In the genomic region with DNA sequence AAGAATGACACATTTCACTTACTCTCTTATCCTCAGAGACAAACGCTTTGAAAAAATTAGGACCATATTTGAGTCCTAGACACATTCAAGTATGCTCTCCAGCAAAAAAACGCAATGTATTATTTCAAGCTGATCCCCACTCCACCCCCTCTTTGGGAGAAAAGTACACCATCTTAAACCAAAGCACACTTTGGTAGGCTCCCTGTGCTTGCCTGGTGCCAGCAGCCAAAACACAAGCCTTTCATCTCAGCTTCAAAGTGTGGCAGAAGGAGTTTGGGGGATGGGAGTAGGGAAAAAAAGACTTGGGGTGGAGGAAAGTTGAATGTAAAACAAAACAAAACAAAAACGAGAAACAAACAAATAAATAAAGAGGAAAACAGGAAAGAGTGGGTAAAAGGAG, we compare ENCODE assay signal across 10 mouse cellular contexts.
DNase-seq lines count a peak whose midpoint lies in the region; ATAC-seq and TF ChIP-seq lines count a peak whose summit lies in the region.
"Had no signal": no experiment of that assay in that cellular context is flagged by ENCODE, and none has a peak within 500 bp of the region (broad histone marks: within the 10 kb centered on the region; RNA-seq: fewer than 3 reads in every experiment).

No protein-coding gene starts in this region.

- H3K27ac ChIP-seq in lung, embryonic 14.5 days (ENCODE audit: low read depth): no peak overlapping the region
- peak overlapping the region; percentile 45 for H3K27ac ChIP-seq in embryonic fibroblast, embryonic 13.5 days (ENCODE audit: insufficient read depth, low read length)
- no peak overlapping the region for H3K27ac ChIP-seq in hindbrain, embryonic 16.5 days (ENCODE audit: low read depth, low read length)
- 0 out of 2 replicates have a peak overlapping the region, but pooled peaks have one; percentile 62 for H3K27ac ChIP-seq in neural tube, embryonic 13.5 days (replicated peaks)

- H3K4me2 ChIP-seq in lung, embryonic 14.5 days: peak overlapping the region; percentile 56
- H3K4me2 ChIP-seq in hindbrain, embryonic 16.5 days (ENCODE audit: low read length): peak overlapping the region; percentile 55
- H3K4me2 ChIP-seq in neural tube, embryonic 13.5 days: peak overlapping the region; percentile 52

- no peak for TF ChIP-seq CTCF in lung, embryonic 14.5 days (IDR thresholded peaks at IDR 0.05; ENCODE audit: low read depth)
- TF ChIP-seq CTCF in embryonic fibroblast, embryonic 13.5 days (IDR thresholded peaks at IDR 0.05; ENCODE audit: borderline replicate concordance, insufficient read depth, low read length): no peak

- H3K9me3 ChIP-seq in lung, embryonic 14.5 days (ENCODE audit: low read depth, low read length): no peaks in the 10 kb centered on the region
- no peaks in the 10 kb centered on the region for H3K9me3 ChIP-seq in hindbrain, embryonic 16.5 days (ENCODE audit: control insufficient read depth, low read length)
- no peaks in the 10 kb centered on the region for H3K9me3 ChIP-seq in neural tube, embryonic 13.5 days
- H3K9me3 ChIP-seq: G1E had no signal

- TF ChIP-seq POLR2A in embryonic fibroblast, embryonic 13.5 days (IDR thresholded peaks at IDR 0.05; ENCODE audit: low read depth, low read length): no peak

- H3K36me3 ChIP-seq in lung, embryonic 14.5 days (ENCODE audit: insufficient read depth): no peaks in the 10 kb centered on the region
- H3K36me3 ChIP-seq in hindbrain, embryonic 16.5 days (ENCODE audit: control insufficient read depth, insufficient read depth, low read length): no peaks in the 10 kb centered on the region
- H3K36me3 ChIP-seq in neural tube, embryonic 13.5 days: no peaks in the 10 kb centered on the region
- H3K36me3 ChIP-seq: G1E had no signal

- no peaks in the 10 kb centered on the region for H3K27me3 ChIP-seq in lung, embryonic 14.5 days (ENCODE audit: insufficient read depth, low read length)
- H3K27me3 ChIP-seq in hindbrain, embryonic 16.5 days (replicated peaks; ENCODE audit: control insufficient read depth, insufficient read depth, low read length): no peaks in the 10 kb centered on the region
- H3K27me3 ChIP-seq in neural tube, embryonic 13.5 days: no peaks in the 10 kb centered on the region

- no peak overlapping the region for H3K4me3 ChIP-seq in lung, embryonic 14.5 days (ENCODE audit: low read depth, low read length)
- H3K4me3 ChIP-seq in embryonic fibroblast, embryonic 13.5 days (ENCODE audit: insufficient read depth, low read length): no peak overlapping the region
- H3K4me3 ChIP-seq in hindbrain, embryonic 16.5 days (ENCODE audit: low read length): peak overlapping the region; percentile 28; the same call in 1 of the 2 replicates
- H3K4me3 ChIP-seq in neural tube, embryonic 13.5 days: peak overlapping the region; percentile 19; the same call in 1 of the 2 replicates

- H3K4me1 ChIP-seq in lung, embryonic 14.5 days (ENCODE audit: insufficient read depth): peaks cover 8% of the 10 kb centered on the region; the same call in 1 of the 2 replicates
- H3K4me1 ChIP-seq in embryonic fibroblast, embryonic 13.5 days (ENCODE audit: control insufficient read depth, insufficient read depth, low read length): peaks cover 4% of the 10 kb centered on the region; the same call in 1 of the 2 replicates
- peaks cover 4% of the 10 kb centered on the region for H3K4me1 ChIP-seq in hindbrain, embryonic 16.5 days (ENCODE audit: control insufficient read depth, insufficient read depth, low read depth, low read length)
- peaks cover 13% of the 10 kb centered on the region for H3K4me1 ChIP-seq in neural tube, embryonic 13.5 days (replicated peaks)

- ATAC-seq in lung, embryonic 14.5 days (ENCODE audit: insufficient read depth): no peak
- ATAC-seq in hindbrain, embryonic 16.5 days: 0 out of 2 replicates have a peak, but pooled peaks have one; percentile 40
- ATAC-seq in neural tube, embryonic 13.5 days (ENCODE audit: low read depth): peak; percentile 78
- no peak for ATAC-seq in erythroid progenitor cell, adult 5-6 weeks (replicated peaks; ENCODE audit: low FRiP score, poor library complexity, severe bottlenecking)

- WGBS in lung, embryonic 14.5 days: 13% methylated on average over 3 of the region's 3 CpGs
- WGBS in hindbrain, embryonic 16.5 days: 9% methylated on average over 3 of the region's 3 CpGs
- 17% methylated on average over 3 of the region's 3 CpGs for WGBS in neural tube, embryonic 13.5 days

- no peak for DNase-seq in lung, embryonic 14.5 days
- DNase-seq in lung, postnatal 10 days: no peak
- DNase-seq in adrenal gland, adult 2 months: no peak
- DNase-seq in kidney, postnatal 36 days: no peak
- DNase-seq: kidney, postnatal 25 days had no signal

- H3K9ac ChIP-seq in lung, embryonic 14.5 days: no peak overlapping the region
- no peak overlapping the region for H3K9ac ChIP-seq in hindbrain, embryonic 16.5 days (ENCODE audit: low read depth, low read length)
- no peak overlapping the region for H3K9ac ChIP-seq in neural tube, embryonic 13.5 days

Comparison
In these comparisons a context has a peak if more than half of its experiments do, and no peak if none do; other contexts are left out.
1. ATAC-seq: peak in hindbrain, embryonic 16.5 days (single experiment) and neural tube, embryonic 13.5 days (single experiment); none in lung, embryonic 14.5 days (single experiment) and erythroid progenitor cell, adult 5-6 weeks (single experiment).
2. H3K27ac ChIP-seq: peak in embryonic fibroblast, embryonic 13.5 days (single experiment) and neural tube, embryonic 13.5 days (single experiment); none in lung, embryonic 14.5 days (single experiment) and hindbrain, embryonic 16.5 days (single experiment).
3. H3K4me3 ChIP-seq: peak in hindbrain, embryonic 16.5 days (single experiment) and neural tube, embryonic 13.5 days (single experiment); none in lung, embryonic 14.5 days (single experiment) and embryonic fibroblast, embryonic 13.5 days (single experiment).
4. Peak in every context shown above with its lines, with median percentiles within 50 percentile points of each other: H3K4me2 ChIP-seq.